Mouse (Mus musculus): ENCODE results near the gene Map2k5. TPM values are rescaled to one million over a fixed set of nuclear protein-coding genes. Genes with fewer than 3 reads are reported as not detected.

Map2k5 gene
- polyA plus RNA-seq (2015; fragmentation: Nextera tagmentation; extraction: Ambion mirVana): 38.4 and 39.5 TPM in 2 replicates

- Histone ChIP-seq H3K9ac (replicated peaks; ENCODE audit: low read length) (peak within 1 kb of the TSS; percentile 97), H3K4me1 (ENCODE audit: insufficient read depth, low read length) (peaks cover 23% of the 10 kb centered on the region), H3K9me3 (ENCODE audit: low read length) (no peaks in the 10 kb centered on the region), H3K4me2 (replicated peaks; ENCODE audit: low read depth, low read length) (peak within 1 kb of the TSS; percentile 73), H3K27me3 (ENCODE audit: insufficient read depth, low read length) (no peaks in the 10 kb centered on the region), H3K27ac (ENCODE audit: low read length) (peak within 1 kb of the TSS; percentile 92), H3K36me3 (ENCODE audit: insufficient read depth, low read length) (peaks cover 5% of the 10 kb centered on the region; the same call in 1 of the 2 replicates), H3K4me3 (ENCODE audit: low read length) (peak within 1 kb of the TSS; percentile 77)
- peak; percentile 96 for ATAC-seq (ENCODE audit: low FRiP score, low TSS enrichment)
- under 1% methylated on average over 58 of the region's 58 CpGs for WGBS
Measured at GRCm38 (mm10) chr9:63377270-63378142, at the start of gene Map2k5. Map2k5 (minus strand) TSS chr9:63377902.

GRCm38 (mm10) chr9:63421096-63421736 lies 43.5 kb upstream of the Map2k5 start:
- Histone ChIP-seq H3K27ac (ENCODE audit: low read length) (no peak overlapping the region), H3K9ac (replicated peaks; ENCODE audit: low read length) (no peak overlapping the region), H3K4me1 (ENCODE audit: insufficient read depth, low read length) (peaks cover 2% of the 10 kb centered on the region; the same call in 1 of the 2 replicates), H3K27me3 (ENCODE audit: insufficient read depth, low read length) (no peaks in the 10 kb centered on the region), H3K36me3 (ENCODE audit: insufficient read depth, low read length) (no peaks in the 10 kb centered on the region), H3K4me2 (replicated peaks; ENCODE audit: low read depth, low read length) (no peak overlapping the region), H3K4me3 (ENCODE audit: low read length) (no peak overlapping the region), H3K9me3 (ENCODE audit: low read length) (no peaks in the 10 kb centered on the region)
- 49% methylated on average over 9 of the region's 9 CpGs for WGBS
- no peak for ATAC-seq (ENCODE audit: low FRiP score, low TSS enrichment)

- Histone ChIP-seq H3K9ac (replicated peaks; ENCODE audit: low read length) (no peak overlapping the region), H3K9me3 (ENCODE audit: low read length) (no peaks in the 10 kb centered on the region), H3K36me3 (ENCODE audit: insufficient read depth, low read length) (no peaks in the 10 kb centered on the region), H3K4me1 (ENCODE audit: insufficient read depth, low read length) (peaks cover 2% of the 10 kb centered on the region; the same call in 1 of the 2 replicates), H3K27ac (ENCODE audit: low read length) (no peak overlapping the region), H3K4me2 (replicated peaks; ENCODE audit: low read depth, low read length) (no peak overlapping the region), H3K27me3 (ENCODE audit: insufficient read depth, low read length) (no peaks in the 10 kb centered on the region), H3K4me3 (ENCODE audit: low read length) (no peak overlapping the region)
- no peak for ATAC-seq (ENCODE audit: low FRiP score, low TSS enrichment)
- 49% methylated on average over 6 of the region's 6 CpGs for WGBS
Measured at GRCm38 (mm10) chr9:63420396-63420795, 42.7 kb upstream of the Map2k5 start.

GRCm38 (mm10) chr9:63400176-63400575 lies 22.5 kb upstream of the Map2k5 start:
- no peaks in the 10 kb centered on the region for H3K36me3 ChIP-seq (ENCODE audit: insufficient read depth, low read length)
- H3K9me3 ChIP-seq (ENCODE audit: low read length): no peaks in the 10 kb centered on the region
- ATAC-seq (ENCODE audit: low FRiP score, low TSS enrichment): no peak
- 84% methylated on average over 1 of the region's 1 CpGs for WGBS
- peaks cover 9% of the 10 kb centered on the region for H3K4me1 ChIP-seq (ENCODE audit: insufficient read depth, low read length)
- no peak overlapping the region for H3K4me3 ChIP-seq (ENCODE audit: low read length)
- no peaks in the 10 kb centered on the region for H3K27me3 ChIP-seq (ENCODE audit: insufficient read depth, low read length)
- H3K27ac ChIP-seq (ENCODE audit: low read length): no peak overlapping the region
- H3K4me2 ChIP-seq (replicated peaks; ENCODE audit: low read depth, low read length): no peak overlapping the region
- no peak overlapping the region for H3K9ac ChIP-seq (replicated peaks; ENCODE audit: low read length)

- Histone ChIP-seq H3K27ac (ENCODE audit: low read length) (peak overlapping the region; percentile 65; the same call in 1 of the 2 replicates), H3K4me3 (ENCODE audit: low read length) (peak overlapping the region; percentile 76), H3K36me3 (ENCODE audit: insufficient read depth, low read length) (no peaks in the 10 kb centered on the region), H3K9ac (replicated peaks; ENCODE audit: low read length) (peak overlapping the region; percentile 92), H3K27me3 (ENCODE audit: insufficient read depth, low read length) (no peaks in the 10 kb centered on the region), H3K4me2 (replicated peaks; ENCODE audit: low read depth, low read length) (peak overlapping the region; percentile 95), H3K4me1 (ENCODE audit: insufficient read depth, low read length) (peaks cover 9% of the 10 kb centered on the region), H3K9me3 (ENCODE audit: low read length) (no peaks in the 10 kb centered on the region)
- ATAC-seq (ENCODE audit: low FRiP score, low TSS enrichment): peak; percentile 67
- WGBS: 2% methylated on average over 8 of the region's 8 CpGs
Measured at GRCm38 (mm10) chr9:63399463-63399815, 21.7 kb upstream of the Map2k5 start.

- Histone ChIP-seq H3K4me2 (replicated peaks; ENCODE audit: low read depth, low read length) (peak within 1 kb of the TSS; percentile 95), H3K27me3 (ENCODE audit: insufficient read depth, low read length) (no peaks in the 10 kb centered on the region), H3K27ac (ENCODE audit: low read length) (peak within 1 kb of the TSS; percentile 91), H3K9me3 (ENCODE audit: low read length) (no peaks in the 10 kb centered on the region), H3K4me3 (ENCODE audit: low read length) (peak within 1 kb of the TSS; percentile 76), H3K36me3 (ENCODE audit: insufficient read depth, low read length) (no peaks in the 10 kb centered on the region), H3K9ac (replicated peaks; ENCODE audit: low read length) (peak within 1 kb of the TSS; percentile 92), H3K4me1 (ENCODE audit: insufficient read depth, low read length) (peaks cover 9% of the 10 kb centered on the region)
- under 1% methylated on average over 66 of the region's 74 CpGs for WGBS
- ATAC-seq (ENCODE audit: low FRiP score, low TSS enrichment): peak; percentile 99
Measured at GRCm38 (mm10) chr9:63398611-63399462, 21.1 kb upstream of the Map2k5 start, which contains the start of gene 2300009A05Rik. 2300009A05Rik (minus strand) TSS chr9:63399246.

- no peaks in the 10 kb centered on the region for H3K9me3 ChIP-seq (ENCODE audit: low read length)
- H3K27ac ChIP-seq (ENCODE audit: low read length): no peak overlapping the region
- no peak overlapping the region for H3K9ac ChIP-seq (replicated peaks; ENCODE audit: low read length)
- peaks cover 9% of the 10 kb centered on the region for H3K4me1 ChIP-seq (ENCODE audit: insufficient read depth, low read length)
- H3K4me3 ChIP-seq (ENCODE audit: low read length): no peak overlapping the region
- no peaks in the 10 kb centered on the region for H3K36me3 ChIP-seq (ENCODE audit: insufficient read depth, low read length)
- 85% methylated on average over 7 of the region's 7 CpGs for WGBS
- no peak for ATAC-seq (ENCODE audit: low FRiP score, low TSS enrichment)
- no peak overlapping the region for H3K4me2 ChIP-seq (replicated peaks; ENCODE audit: low read depth, low read length)
- no peaks in the 10 kb centered on the region for H3K27me3 ChIP-seq (ENCODE audit: insufficient read depth, low read length)
Measured at GRCm38 (mm10) chr9:63395612-63396011, 17.9 kb upstream of the Map2k5 start.

- no peak overlapping the region for H3K4me3 ChIP-seq (ENCODE audit: low read length)
- no peaks in the 10 kb centered on the region for H3K36me3 ChIP-seq (ENCODE audit: insufficient read depth, low read length)
- no peak overlapping the region for H3K9ac ChIP-seq (replicated peaks; ENCODE audit: low read length)
- no peaks in the 10 kb centered on the region for H3K9me3 ChIP-seq (ENCODE audit: low read length)
- no peak overlapping the region for H3K27ac ChIP-seq (ENCODE audit: low read length)
- no peaks in the 10 kb centered on the region for H3K4me1 ChIP-seq (ENCODE audit: insufficient read depth, low read length)
- ATAC-seq (ENCODE audit: low FRiP score, low TSS enrichment): no peak
- H3K27me3 ChIP-seq (ENCODE audit: insufficient read depth, low read length): no peaks in the 10 kb centered on the region
- no peak overlapping the region for H3K4me2 ChIP-seq (replicated peaks; ENCODE audit: low read depth, low read length)
- WGBS: 67% methylated on average over 2 of the region's 2 CpGs
Measured at GRCm38 (mm10) chr9:63391307-63391706, 13.6 kb upstream of the Map2k5 start.

- peaks cover 4% of the 10 kb centered on the region; the same call in 1 of the 2 replicates for H3K4me1 ChIP-seq (ENCODE audit: insufficient read depth, low read length)
- no peaks in the 10 kb centered on the region for H3K9me3 ChIP-seq (ENCODE audit: low read length)
- H3K4me2 ChIP-seq (replicated peaks; ENCODE audit: low read depth, low read length): no peak overlapping the region
- H3K27me3 ChIP-seq (ENCODE audit: insufficient read depth, low read length): no peaks in the 10 kb centered on the region
- H3K36me3 ChIP-seq (ENCODE audit: insufficient read depth, low read length): no peaks in the 10 kb centered on the region
- no peak overlapping the region for H3K27ac ChIP-seq (ENCODE audit: low read length)
- no peak overlapping the region for H3K4me3 ChIP-seq (ENCODE audit: low read length)
- WGBS: 86% methylated on average over 4 of the region's 4 CpGs
- H3K9ac ChIP-seq (replicated peaks; ENCODE audit: low read length): no peak overlapping the region
- ATAC-seq (ENCODE audit: low FRiP score, low TSS enrichment): no peak
Measured at GRCm38 (mm10) chr9:63382761-63383160, 5.1 kb upstream of the Map2k5 start.

Data from kidney, embryonic 16.5 days (tissue).